Mouse (Mus musculus): ENCODE measurements at regions not wholly inside any gene's neighbourhood (a gene's known extent, or its start where the extent isn't known, plus 50 kb on each side); places are given as distances from the start of the nearest gene placed in this dataset.

- WGBS, result 81% methylated on average over 3 of the region's 3 CpGs
- no peaks in the 10 kb centered on the region for H3K9me3 ChIP-seq (ENCODE audit: control insufficient read depth, low read length)
- H3K36me3 ChIP-seq (ENCODE audit: control insufficient read depth, insufficient read depth, low read length), result no peaks in the 10 kb centered on the region
- H3K27ac ChIP-seq (replicated peaks; ENCODE audit: low read depth, low read length), result no peak overlapping the region
- H3K9ac ChIP-seq (ENCODE audit: low read depth, low read length, severe bottlenecking), result no peak overlapping the region
- H3K27me3 ChIP-seq (ENCODE audit: control insufficient read depth, insufficient read depth, low read length), result no peaks in the 10 kb centered on the region
- no peaks in the 10 kb centered on the region for H3K4me1 ChIP-seq (ENCODE audit: control insufficient read depth, insufficient read depth, low read length)
- no peak overlapping the region for H3K4me3 ChIP-seq (replicated peaks; ENCODE audit: low read length)
- H3K4me2 ChIP-seq (replicated peaks; ENCODE audit: low read depth, low read length, severe bottlenecking), result no peak overlapping the region
- DNase-seq (ENCODE audit: low spot score) (no peak), ATAC-seq (ENCODE audit: low FRiP score, low read depth) (no peak)
- TF ChIP-seq POLR2A (IDR thresholded peaks at IDR 0.05; ENCODE audit: borderline replicate concordance, extremely low read depth, insufficient read depth, insufficient read length), result no peak
Measured at GRCm38 (mm10) chr11:63422069-63422468, 293.3 kb downstream of the Pmp22 start.

- H3K9ac ChIP-seq (ENCODE audit: low read depth, low read length, severe bottlenecking), result no peak overlapping the region
- H3K27me3 ChIP-seq (ENCODE audit: control insufficient read depth, insufficient read depth, low read length), result no peaks in the 10 kb centered on the region
- no peaks in the 10 kb centered on the region for H3K4me1 ChIP-seq (ENCODE audit: control insufficient read depth, insufficient read depth, low read length)
- TF ChIP-seq POLR2A (IDR thresholded peaks at IDR 0.05; ENCODE audit: borderline replicate concordance, extremely low read depth, insufficient read depth, insufficient read length), result no peak
- no peak for DNase-seq (ENCODE audit: low spot score)
- no peak overlapping the region for H3K4me3 ChIP-seq (replicated peaks; ENCODE audit: low read length)
- WGBS, result 65% methylated on average over 3 of the region's 3 CpGs
- H3K36me3 ChIP-seq (ENCODE audit: control insufficient read depth, insufficient read depth, low read length), result no peaks in the 10 kb centered on the region
- no peak overlapping the region for H3K27ac ChIP-seq (replicated peaks; ENCODE audit: low read depth, low read length)
- no peaks in the 10 kb centered on the region for H3K9me3 ChIP-seq (ENCODE audit: control insufficient read depth, low read length)
- no peak for ATAC-seq (ENCODE audit: low FRiP score, low read depth)
- no peak overlapping the region for H3K4me2 ChIP-seq (replicated peaks; ENCODE audit: low read depth, low read length, severe bottlenecking)
Measured at GRCm38 (mm10) chr11:63424319-63424718, 295.5 kb downstream of the Pmp22 start.

GRCm38 (mm10) chr11:63425741-63426140, 297.0 kb downstream of the Pmp22 start:
- ATAC-seq (ENCODE audit: low FRiP score, low read depth) (no peak), DNase-seq (ENCODE audit: low spot score) (no peak)
- H3K4me3 ChIP-seq (replicated peaks; ENCODE audit: low read length), result no peak overlapping the region
- 54% methylated on average over 11 of the region's 11 CpGs for WGBS
- H3K4me2 ChIP-seq (replicated peaks; ENCODE audit: low read depth, low read length, severe bottlenecking), result no peak overlapping the region
- no peaks in the 10 kb centered on the region for H3K27me3 ChIP-seq (ENCODE audit: control insufficient read depth, insufficient read depth, low read length)
- no peak overlapping the region for H3K27ac ChIP-seq (replicated peaks; ENCODE audit: low read depth, low read length)
- no peak overlapping the region for H3K9ac ChIP-seq (ENCODE audit: low read depth, low read length, severe bottlenecking)
- H3K9me3 ChIP-seq (ENCODE audit: control insufficient read depth, low read length), result no peaks in the 10 kb centered on the region
- no peaks in the 10 kb centered on the region for H3K4me1 ChIP-seq (ENCODE audit: control insufficient read depth, insufficient read depth, low read length)
- H3K36me3 ChIP-seq (ENCODE audit: control insufficient read depth, insufficient read depth, low read length), result no peaks in the 10 kb centered on the region
- TF ChIP-seq POLR2A (IDR thresholded peaks at IDR 0.05; ENCODE audit: borderline replicate concordance, extremely low read depth, insufficient read depth, insufficient read length), result no peak

GRCm38 (mm10) chr11:63453786-63454185, 325.0 kb downstream of the Pmp22 start:
- Histone ChIP-seq H3K9ac (ENCODE audit: low read depth, low read length, severe bottlenecking) (no peak overlapping the region), H3K36me3 (ENCODE audit: control insufficient read depth, insufficient read depth, low read length) (no peaks in the 10 kb centered on the region), H3K4me3 (replicated peaks; ENCODE audit: low read length) (no peak overlapping the region), H3K27ac (replicated peaks; ENCODE audit: low read depth, low read length) (no peak overlapping the region), H3K4me2 (replicated peaks; ENCODE audit: low read depth, low read length, severe bottlenecking) (no peak overlapping the region), H3K4me1 (ENCODE audit: control insufficient read depth, insufficient read depth, low read length) (peaks cover 5% of the 10 kb centered on the region), H3K27me3 (ENCODE audit: control insufficient read depth, insufficient read depth, low read length) (no peaks in the 10 kb centered on the region), H3K9me3 (ENCODE audit: control insufficient read depth, low read length) (no peaks in the 10 kb centered on the region)
- 60% methylated on average over 5 of the region's 5 CpGs for WGBS
- no peak for DNase-seq (ENCODE audit: low spot score)
- no peak for TF ChIP-seq POLR2A (IDR thresholded peaks at IDR 0.05; ENCODE audit: borderline replicate concordance, extremely low read depth, insufficient read depth, insufficient read length)
- no peak for ATAC-seq (ENCODE audit: low FRiP score, low read depth)

- 28% methylated on average over 17 of the region's 17 CpGs for WGBS
- H3K36me3 ChIP-seq (ENCODE audit: control insufficient read depth, insufficient read depth, low read length), result no peaks in the 10 kb centered on the region
- no peak for DNase-seq (ENCODE audit: low spot score)
- TF ChIP-seq POLR2A (IDR thresholded peaks at IDR 0.05; ENCODE audit: borderline replicate concordance, extremely low read depth, insufficient read depth, insufficient read length), result no peak
- no peak overlapping the region for H3K9ac ChIP-seq (ENCODE audit: low read depth, low read length, severe bottlenecking)
- no peak overlapping the region for H3K27ac ChIP-seq (replicated peaks; ENCODE audit: low read depth, low read length)
- H3K9me3 ChIP-seq (ENCODE audit: control insufficient read depth, low read length), result no peaks in the 10 kb centered on the region
- H3K4me2 ChIP-seq (replicated peaks; ENCODE audit: low read depth, low read length, severe bottlenecking), result no peak overlapping the region
- H3K4me1 ChIP-seq (ENCODE audit: control insufficient read depth, insufficient read depth, low read length), result peaks cover 5% of the 10 kb centered on the region
- ATAC-seq (ENCODE audit: low FRiP score, low read depth), result no peak
- H3K27me3 ChIP-seq (ENCODE audit: control insufficient read depth, insufficient read depth, low read length), result no peaks in the 10 kb centered on the region
- no peak overlapping the region for H3K4me3 ChIP-seq (replicated peaks; ENCODE audit: low read length)
Measured at GRCm38 (mm10) chr11:63454910-63455531, 326.2 kb downstream of the Pmp22 start.

- Histone ChIP-seq H3K4me1 (ENCODE audit: control insufficient read depth, insufficient read depth, low read length) (peaks cover 5% of the 10 kb centered on the region), H3K9ac (ENCODE audit: low read depth, low read length, severe bottlenecking) (no peak overlapping the region), H3K9me3 (ENCODE audit: control insufficient read depth, low read length) (no peaks in the 10 kb centered on the region), H3K36me3 (ENCODE audit: control insufficient read depth, insufficient read depth, low read length) (no peaks in the 10 kb centered on the region), H3K4me2 (replicated peaks; ENCODE audit: low read depth, low read length, severe bottlenecking) (no peak overlapping the region), H3K27me3 (ENCODE audit: control insufficient read depth, insufficient read depth, low read length) (no peaks in the 10 kb centered on the region), H3K27ac (replicated peaks; ENCODE audit: low read depth, low read length) (no peak overlapping the region), H3K4me3 (replicated peaks; ENCODE audit: low read length) (no peak overlapping the region)
- no peak for DNase-seq (ENCODE audit: low spot score)
- no peak for TF ChIP-seq POLR2A (IDR thresholded peaks at IDR 0.05; ENCODE audit: borderline replicate concordance, extremely low read depth, insufficient read depth, insufficient read length)
- 73% methylated on average over 3 of the region's 3 CpGs for WGBS
- no peak for ATAC-seq (ENCODE audit: low FRiP score, low read depth)
Measured at GRCm38 (mm10) chr11:63456356-63456755, 327.6 kb downstream of the Pmp22 start.

Measured in limb, embryonic 14.5 days (tissue).